Mouse (Mus musculus) adrenal gland, adult 2 months (tissue): ENCODE measurements around the gene Prim2. TPM values are rescaled to one million over a fixed set of nuclear protein-coding genes. Genes with fewer than 3 reads are reported as not detected.

Experiments
- DNase-seq: peaks from one replicate; pipeline ENCODE4 v3.0.0; 2021
- polyA plus RNA-seq: library from polyadenylated mRNA; depleted of rRNA; stranded (reverse); fragments of >200 nt; gene quantifications from 2 replicates; pipeline ENCODE4 v1.2.3, GENCODE M21; 2012
- total RNA-seq, 2 experiments: library from RNA; stranded (reverse); gene quantifications; 2 replicates each; pipeline ENCODE4 v1.2.3; 2021

The Prim2 gene
- total and polyA plus RNA-seq, 3 experiments = 1.2 to 4.4 (median 4.3) TPM

- DNase-seq = no peak
Measured at GRCm38 (mm10) chr1:33541708-33542107, 127.9 kb downstream of the Prim2 start.

GRCm38 (mm10) chr1:33537948-33538347, 131.6 kb downstream of the Prim2 start:
- no peak for DNase-seq

GRCm38 (mm10) chr1:33536272-33537004, 133.2 kb downstream of the Prim2 start:
- DNase-seq = no peak

DNA sequence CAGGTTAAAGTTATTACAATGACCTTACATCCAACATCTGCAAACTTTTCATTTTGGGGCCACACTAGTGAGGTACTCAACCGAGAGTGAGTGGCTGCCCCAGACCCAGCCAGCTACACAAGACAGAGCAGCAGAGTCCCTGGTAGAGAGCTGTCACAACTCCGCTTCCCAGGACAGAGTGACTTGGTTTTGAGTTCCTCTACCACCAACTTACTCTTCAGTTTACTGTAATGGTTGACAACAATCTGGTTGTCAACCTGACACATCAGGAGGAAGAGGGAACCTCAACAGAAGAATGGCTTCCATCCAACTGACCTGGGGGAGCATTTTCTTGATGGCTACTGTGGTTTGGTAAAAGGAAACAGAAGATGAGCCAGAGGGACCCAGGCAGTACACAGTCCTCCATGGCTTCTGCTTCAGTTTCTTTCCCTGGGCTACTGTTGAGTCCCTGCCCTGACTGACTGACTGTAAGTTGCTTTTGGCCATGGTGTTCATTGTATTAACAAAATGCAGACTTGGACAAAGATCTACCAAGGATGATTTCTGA, 134.4 kb downstream of the Prim2 start:
- no peak for DNase-seq

GRCm38 (mm10) chr1:33531860-33532259, 137.7 kb downstream of the Prim2 start:
- no peak for DNase-seq

DNA sequence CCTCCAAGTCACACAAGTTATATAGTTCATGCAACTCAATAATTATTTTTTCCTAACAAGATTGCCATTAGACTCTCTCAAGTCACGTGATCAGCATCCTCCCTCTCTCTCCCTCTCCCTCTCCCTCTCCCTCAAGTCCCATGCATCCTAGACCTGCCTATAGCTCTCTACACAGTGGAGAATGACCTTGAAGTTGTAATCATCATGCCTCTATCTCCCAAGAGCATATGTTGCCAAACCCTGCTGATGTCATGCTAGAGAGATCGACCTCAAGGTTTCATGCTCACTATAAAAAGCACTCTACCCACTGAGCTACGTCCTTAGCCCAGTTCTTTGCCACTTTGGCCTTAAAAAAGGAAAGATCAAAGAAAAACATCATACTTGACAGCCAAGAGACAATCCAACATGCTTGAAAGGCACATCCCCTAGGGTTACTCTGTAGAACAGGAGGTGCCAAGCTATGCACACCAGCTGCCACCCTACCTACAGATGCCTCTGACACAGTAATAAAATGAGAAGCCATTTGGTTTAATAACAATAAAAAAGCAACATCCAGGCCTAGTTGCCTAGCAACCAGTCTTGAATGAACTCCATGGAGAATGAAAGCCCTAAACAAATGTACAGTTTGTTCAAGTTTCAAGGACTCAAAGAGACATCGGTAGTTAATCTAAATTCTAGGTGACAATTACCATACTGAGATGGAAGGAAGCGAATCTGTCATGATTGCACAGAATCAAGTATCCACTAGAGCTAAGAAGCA, 138.3 kb downstream of the Prim2 start:
- peak; percentile 28 for DNase-seq

GRCm38 (mm10) chr1:33530491-33530890, 139.1 kb downstream of the Prim2 start:
- DNase-seq = no peak

DNA sequence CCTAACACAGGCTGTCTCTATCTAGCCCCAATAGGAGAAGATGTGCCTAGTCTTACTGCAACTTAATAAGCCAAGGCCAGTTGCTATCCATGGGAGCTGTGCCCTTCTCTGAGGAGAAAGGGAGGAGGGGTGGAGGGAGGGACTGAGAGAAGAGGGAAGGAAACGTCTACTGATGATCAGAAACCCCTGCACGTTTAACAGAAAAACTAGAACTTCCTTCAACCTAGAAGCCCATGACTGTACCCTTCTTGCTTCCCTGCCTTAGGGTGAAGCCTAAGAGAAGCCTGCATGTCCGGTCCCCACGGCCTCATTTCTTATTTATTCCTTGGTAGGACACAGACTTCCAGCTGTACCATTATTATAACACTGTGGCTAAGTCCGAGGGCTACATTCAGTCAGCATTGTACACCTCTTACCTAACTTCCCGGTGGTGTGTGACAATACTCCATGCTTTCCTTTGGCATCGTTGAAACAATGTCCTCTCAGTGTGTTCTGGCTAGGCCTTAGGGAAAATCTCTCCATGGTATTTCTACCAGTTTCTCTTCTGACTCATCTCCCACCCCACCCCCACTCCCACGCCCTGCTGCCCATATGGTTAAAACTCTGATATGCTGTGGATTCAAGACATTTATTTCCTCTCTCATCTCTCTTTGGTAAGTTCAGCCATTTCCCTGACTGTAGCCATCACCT, 139.9 kb downstream of the Prim2 start:
- DNase-seq = no peak

DNA sequence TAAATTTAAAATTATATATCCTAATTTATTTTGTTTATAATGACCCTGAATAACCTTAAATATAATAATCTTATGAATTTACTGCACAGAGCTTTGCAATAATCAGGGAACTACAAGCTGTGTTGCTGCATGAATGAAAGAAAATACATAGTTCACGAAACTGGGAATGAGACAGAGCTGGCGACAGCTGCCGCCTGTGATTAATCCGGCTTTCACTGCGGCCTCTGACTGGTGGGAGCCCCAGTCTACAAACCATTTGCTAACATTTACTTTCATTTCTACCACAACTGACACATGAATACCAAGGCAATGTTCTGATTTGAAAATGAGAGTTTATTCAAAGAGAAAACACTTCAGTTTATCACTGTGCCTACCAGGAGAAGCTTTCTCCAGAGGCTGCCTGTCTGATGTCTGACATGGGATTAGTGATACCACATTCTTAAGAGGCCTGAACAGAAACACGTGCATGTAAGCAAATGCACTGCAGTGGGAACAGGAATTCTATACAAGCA, 142.2 kb downstream of the Prim2 start:
- no peak for DNase-seq

DNA sequence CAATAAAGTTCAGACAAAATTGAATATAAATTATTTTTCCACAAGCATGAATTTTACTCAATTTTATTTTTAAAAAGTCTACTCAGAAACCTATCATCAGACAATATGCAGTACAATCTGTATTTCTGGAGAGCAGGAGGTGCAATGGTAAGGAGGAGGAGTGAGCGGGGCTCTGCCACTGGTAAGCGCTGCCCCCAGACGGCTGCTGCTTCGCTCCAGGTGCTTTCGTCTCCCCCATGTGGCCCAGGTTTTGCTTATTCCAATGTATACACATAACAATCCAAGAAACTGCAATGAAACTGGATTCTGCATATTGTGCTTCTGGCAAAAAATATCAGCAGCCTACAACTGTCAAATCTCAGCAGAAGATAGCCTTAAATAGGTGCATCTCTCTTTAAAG, 146.4 kb downstream of the Prim2 start:
- no peak for DNase-seq

- no peak for DNase-seq
Measured at GRCm38 (mm10) chr1:33515124-33515523, 154.5 kb downstream of the Prim2 start.

DNA sequence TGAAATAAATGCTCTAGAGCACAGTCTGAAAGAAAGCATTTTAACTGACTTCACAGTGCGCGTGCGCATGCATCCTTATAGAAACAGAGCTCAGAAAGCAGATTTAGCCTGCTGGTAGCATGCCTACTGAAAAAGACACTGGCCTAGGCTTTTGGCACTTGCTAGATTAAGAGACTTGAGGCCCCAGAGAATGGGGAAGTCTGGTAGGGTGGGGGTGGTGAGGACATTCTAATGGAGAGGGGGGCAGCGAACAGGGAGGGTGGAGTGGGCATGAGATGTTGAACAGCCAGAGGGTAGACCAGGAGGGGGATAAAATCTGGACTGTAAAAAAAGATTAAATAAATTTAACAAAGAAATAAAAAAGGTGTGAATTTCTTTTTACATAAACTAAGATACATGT, 158.3 kb downstream of the Prim2 start:
- DNase-seq = no peak

GRCm38 (mm10) chr1:33504371-33504770, 165.2 kb downstream of the Prim2 start:
- no peak for DNase-seq

- no peak for DNase-seq
Measured at GRCm38 (mm10) chr1:33502890-33503289, 166.7 kb downstream of the Prim2 start.

DNA sequence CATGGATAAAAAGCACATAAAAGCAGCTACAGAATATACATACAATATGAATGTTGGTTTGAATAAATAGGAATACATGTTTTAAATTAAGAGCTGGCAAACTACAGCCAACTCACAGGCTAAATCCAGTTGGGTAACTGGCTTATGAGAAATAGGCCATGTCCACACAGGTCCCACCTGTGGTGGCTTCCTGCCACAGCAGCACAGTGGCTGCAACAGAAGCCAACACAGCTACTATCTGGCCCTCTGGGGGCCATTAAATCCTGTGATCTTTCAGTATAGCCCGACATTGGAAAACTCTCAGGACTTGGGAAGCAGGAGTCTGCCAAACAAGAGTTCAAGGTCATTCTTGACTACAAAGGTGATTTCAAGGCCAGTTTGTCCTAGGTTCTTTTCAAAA, 167.3 kb downstream of the Prim2 start:
- DNase-seq = no peak

DNA sequence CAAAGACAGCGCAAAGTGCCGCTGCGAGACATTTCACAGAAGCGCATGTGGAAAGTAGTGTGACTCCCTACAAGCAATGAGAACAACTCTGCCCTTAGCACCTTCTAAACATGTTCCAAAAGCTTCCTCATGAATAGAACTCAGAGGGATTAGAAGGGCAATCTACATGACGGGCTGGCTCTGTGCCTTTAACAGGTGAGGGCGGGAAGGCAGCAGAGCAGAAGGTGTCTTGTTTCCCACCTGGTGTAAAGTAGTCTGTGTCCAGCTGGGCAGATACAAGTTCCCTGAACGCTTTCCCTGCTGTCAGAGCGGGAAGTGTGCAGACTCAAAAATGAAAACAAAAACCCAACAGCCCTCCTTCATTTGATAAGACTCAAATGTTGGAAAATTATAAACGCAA, 169.5 kb downstream of the Prim2 start:
- DNase-seq = no peak

- DNase-seq = no peak
Measured at GRCm38 (mm10) chr1:33499603-33500002, 170.0 kb downstream of the Prim2 start.

GRCm38 (mm10) chr1:33496128-33496527, 173.5 kb downstream of the Prim2 start:
- no peak for DNase-seq

- DNase-seq = no peak
Measured at GRCm38 (mm10) chr1:33495586-33495985, 174.0 kb downstream of the Prim2 start.

GRCm38 (mm10) chr1:33495203-33495553, 174.4 kb downstream of the Prim2 start:
- DNase-seq = no peak

DNA sequence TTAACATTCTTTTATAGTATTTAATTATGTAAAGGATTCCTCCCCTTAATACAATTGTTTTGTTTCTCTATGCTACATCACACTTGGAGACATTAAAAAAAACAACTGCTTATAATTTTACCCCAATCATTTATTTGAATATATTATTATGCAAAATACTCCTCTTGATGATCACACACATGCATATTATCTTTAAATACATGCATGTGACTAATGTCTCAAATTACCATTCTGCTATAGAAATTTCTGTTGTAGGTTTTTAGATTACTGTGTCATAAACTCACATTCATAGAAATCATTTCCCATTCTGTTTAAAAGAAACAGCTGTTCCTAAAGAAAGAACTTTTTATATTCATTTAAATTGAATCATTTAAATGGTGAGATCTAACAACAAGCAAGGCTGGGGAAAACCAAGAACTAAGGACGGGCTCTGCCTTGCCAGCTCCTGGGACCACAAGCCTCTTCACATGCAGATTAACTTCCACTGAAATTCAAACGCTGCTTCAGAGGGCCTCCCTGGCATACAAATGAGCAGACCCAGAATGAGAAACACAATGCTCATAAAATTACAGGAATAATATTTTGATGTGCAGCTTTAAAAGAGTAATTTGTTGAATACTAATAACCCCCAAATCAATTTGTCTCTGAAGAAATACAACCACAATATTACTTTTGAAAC, 174.9 kb downstream of the Prim2 start:
- DNase-seq = no peak

DNA sequence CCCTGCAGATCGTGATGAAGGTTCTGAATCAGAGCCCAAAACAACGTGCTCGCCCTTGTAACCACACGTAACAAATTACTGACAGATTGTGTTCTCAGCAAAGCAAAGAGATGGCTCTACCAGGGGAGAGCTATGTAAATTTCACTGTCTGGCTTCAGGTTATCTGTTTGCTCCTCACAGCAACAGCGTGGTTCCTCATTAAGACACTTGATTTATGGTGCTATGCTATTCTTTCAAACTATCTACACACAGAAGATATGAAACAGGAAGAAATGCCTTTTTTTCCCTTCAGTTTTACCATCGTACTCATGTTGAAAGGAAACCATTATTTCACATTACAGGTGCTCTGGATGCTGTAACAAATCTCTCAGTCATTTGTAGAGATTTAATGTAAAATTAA, 179.4 kb downstream of the Prim2 start:
- DNase-seq = no peak
